Mouse (Mus musculus): ENCODE measurements around the gene Zbtb16. TPM values are rescaled to one million over a fixed set of nuclear protein-coding genes. Genes with fewer than 3 reads are reported as not detected.

The Zbtb16 gene
- total and polyA plus RNA-seq, 3 experiments: 0.04 to 0.72 TPM; not detected in 1

GRCm38 (mm10) chr9:48745347-48746119 lies 90.5 kb downstream of the Zbtb16 start:
- H3K9ac ChIP-seq (ENCODE audit: control insufficient read depth, low read depth, low read length, poor library complexity, severe bottlenecking): no peak overlapping the region
- H3K4me3 ChIP-seq (ENCODE audit: control insufficient read depth in 1 of 2, insufficient read depth in 1 of 2, low read depth in 2 of 2, low read length in 2 of 2): no peak overlapping the region

GRCm38 (mm10) chr9:48744916-48745315 lies 91.1 kb downstream of the Zbtb16 start:
- no peaks in the 10 kb centered on the region for H3K79me2 ChIP-seq (ENCODE audit: control insufficient read depth, insufficient read depth, low read length, poor library complexity)
- no peak overlapping the region for H3K9ac ChIP-seq (ENCODE audit: control insufficient read depth, low read depth, low read length, poor library complexity, severe bottlenecking)
- no peaks in the 10 kb centered on the region for H3K9me3 ChIP-seq (replicated peaks; ENCODE audit: insufficient read depth, low read length)
- H3K4me3 ChIP-seq (ENCODE audit: control insufficient read depth in 1 of 2, insufficient read depth in 1 of 2, low read depth in 2 of 2, low read length in 2 of 2): 0 out of 4 replicates have a peak overlapping the region, but pooled peaks of 1 of the 2 experiments have one; percentile 7
- H3K4me1 ChIP-seq (ENCODE audit: control insufficient read depth in 1 of 2, insufficient read depth in 2 of 2, low read length in 2 of 2): peaks cover 0 to 19% of the 10 kb centered on the region in 2 experiments; a peak in 3 of 4 replicates
- peaks cover 0 to 9% of the 10 kb centered on the region in 2 experiments; a peak in 2 of 4 replicates for H3K36me3 ChIP-seq (ENCODE audit: control insufficient read depth in 1 of 2, insufficient read depth in 2 of 2, low read length in 2 of 2)
- no peak overlapping the region for H3K27ac ChIP-seq (ENCODE audit: control insufficient read depth, low read depth, low read length)
- peak; percentile 56 for DNase-seq (ENCODE audit: low read depth, low spot score)
- H3K27me3 ChIP-seq (ENCODE audit: control insufficient read depth in 1 of 2, insufficient read depth in 2 of 2, low read length in 2 of 2): no peaks in the 10 kb centered on the region
- TF ChIP-seq MEF2A (IDR thresholded peaks at IDR 0.05; ENCODE audit: extremely low read depth, insufficient replicate concordance, low read depth, low read length, poor library complexity, severe bottlenecking): no peak
- TF ChIP-seq MYC (IDR thresholded peaks at IDR 0.05; ENCODE audit: low read depth, low read length): no peak
- peak in 1 of 2 experiments; percentile 48; a peak in 1 of 4 replicates for TF ChIP-seq EP300 (IDR thresholded peaks at IDR 0.05; ENCODE audit: low read depth in 1 of 2, low read length in 2 of 2)
- TF ChIP-seq NELFE (IDR thresholded peaks at IDR 0.05; ENCODE audit: low read depth, low read length): no peak
- no peak for TF ChIP-seq RCOR1 (IDR thresholded peaks at IDR 0.05; ENCODE audit: low read depth, low read length)
- TF ChIP-seq TAL1 (IDR thresholded peaks at IDR 0.05; ENCODE audit: low read length): no peak
- TF ChIP-seq CTCF (IDR thresholded peaks at IDR 0.05 in 2 of 3, conservative IDR thresholded peaks at IDR 0.05 in 1 of 3; ENCODE audit: control insufficient read depth in 1 of 3, insufficient read depth in 1 of 3, low read depth in 2 of 3, low read length in 3 of 3, poor library complexity in 1 of 3, severe bottlenecking in 1 of 3): no peak
- no peak for TF ChIP-seq CHD1 (IDR thresholded peaks at IDR 0.05; ENCODE audit: low read depth, low read length)
- no peak for TF ChIP-seq GABPA (IDR thresholded peaks at IDR 0.05; ENCODE audit: low read depth, low read length)
- TF ChIP-seq USF1 (IDR thresholded peaks at IDR 0.05; ENCODE audit: low read depth, low read length): no peak
- TF ChIP-seq SIN3A (IDR thresholded peaks at IDR 0.05; ENCODE audit: low read length): 0 out of 2 replicates have a peak, but pooled peaks have one; percentile 28
- no peak for TF ChIP-seq JUND (IDR thresholded peaks at IDR 0.05; ENCODE audit: low read depth, low read length)
- TF ChIP-seq POLR2A (IDR thresholded peaks at IDR 0.05; ENCODE audit: control insufficient read depth in 1 of 2, insufficient read depth in 1 of 2, low read depth in 1 of 2, low read length in 2 of 2, poor library complexity in 1 of 2): no peak
- TF ChIP-seq MAZ (IDR thresholded peaks at IDR 0.05; ENCODE audit: low read depth, low read length): no peak
- TF ChIP-seq NRF1 (IDR thresholded peaks at IDR 0.05; ENCODE audit: insufficient read depth, low read depth, low read length, poor library complexity, severe bottlenecking): no peak
- TF ChIP-seq ZNF384 (IDR thresholded peaks at IDR 0.05; ENCODE audit: low read depth, low read length): no peak
- TF ChIP-seq USF2 (IDR thresholded peaks at IDR 0.05; ENCODE audit: borderline replicate concordance in 1 of 2, insufficient read depth in 1 of 2, low read depth in 1 of 2, low read length in 2 of 2): no peak
- peak; percentile 22; the same call in 1 of the 2 replicates for TF ChIP-seq TCF12 (IDR thresholded peaks at IDR 0.05; ENCODE audit: low read depth, low read length)
- TF ChIP-seq ETS1 (IDR thresholded peaks at IDR 0.05; ENCODE audit: low read depth, low read length): peak; percentile 45; the same call in 1 of the 2 replicates
- no peak for TF ChIP-seq E2F4 (IDR thresholded peaks at IDR 0.05; ENCODE audit: borderline replicate concordance, low read depth, low read length)
- TF ChIP-seq HCFC1 (IDR thresholded peaks at IDR 0.05; ENCODE audit: low read depth, low read length): no peak
- TF ChIP-seq ZKSCAN1 (IDR thresholded peaks at IDR 0.05; ENCODE audit: low read depth, low read length): no peak
- TF ChIP-seq MXI1 (IDR thresholded peaks at IDR 0.05; ENCODE audit: low read depth, low read length): no peak
- TF ChIP-seq SMC3 (IDR thresholded peaks at IDR 0.05; ENCODE audit: low read depth, low read length): no peak
- no peak for TF ChIP-seq MAX (IDR thresholded peaks at IDR 0.05; ENCODE audit: low read length)
- no peak for TF ChIP-seq POLR2AphosphoS5 (IDR thresholded peaks at IDR 0.05; ENCODE audit: borderline replicate concordance, low read depth, low read length)
- TF ChIP-seq ELF1 (IDR thresholded peaks at IDR 0.05; ENCODE audit: low read depth, low read length): no peak

More at GRCm38 (mm10) chr9:48745347-48746119, 90.5 kb downstream of the Zbtb16 start:
- Histone ChIP-seq H3K9me3 (replicated peaks; ENCODE audit: insufficient read depth, low read length) (no peaks in the 10 kb centered on the region), H3K27ac (ENCODE audit: control insufficient read depth, low read depth, low read length) (no peak overlapping the region), H3K79me2 (ENCODE audit: control insufficient read depth, insufficient read depth, low read length, poor library complexity) (no peaks in the 10 kb centered on the region), H3K27me3 (ENCODE audit: control insufficient read depth in 1 of 2, insufficient read depth in 2 of 2, low read length in 2 of 2) (no peaks in the 10 kb centered on the region), H3K4me1 (ENCODE audit: control insufficient read depth in 1 of 2, insufficient read depth in 2 of 2, low read length in 2 of 2) (peaks cover 0 to 16% of the 10 kb centered on the region in 2 experiments; a peak in 3 of 4 replicates), H3K36me3 (ENCODE audit: control insufficient read depth in 1 of 2, insufficient read depth in 2 of 2, low read length in 2 of 2) (peaks cover 0 to 7% of the 10 kb centered on the region in 2 experiments; a peak in 2 of 4 replicates)
- DNase-seq (ENCODE audit: low read depth, low spot score): no peak
- TF ChIP-seq MAX (IDR thresholded peaks at IDR 0.05; ENCODE audit: low read length) (no peak), HCFC1 (IDR thresholded peaks at IDR 0.05; ENCODE audit: low read depth, low read length) (no peak), EP300 (IDR thresholded peaks at IDR 0.05; ENCODE audit: low read depth in 1 of 2, low read length in 2 of 2) (no peak), TCF12 (IDR thresholded peaks at IDR 0.05; ENCODE audit: low read depth, low read length) (no peak), NRF1 (IDR thresholded peaks at IDR 0.05; ENCODE audit: insufficient read depth, low read depth, low read length, poor library complexity, severe bottlenecking) (no peak), MYB (IDR thresholded peaks at IDR 0.05; ENCODE audit: low read depth, low read length) (no peak)
